Mouse (Mus musculus) E14TG2a.4 (cell line): Measurements from ENCODE around the gene 4933428M09Rik.

Experiments
- CTCF ChIP-seq: conservative IDR thresholded peaks from 2 replicates; pipeline ENCODE4 v1.5.1; 2014; ENCODE audit warnings: low read length
- NANOG ChIP-seq: IDR thresholded peaks from 2 replicates; pipeline ENCODE4 v1.6.1; 2014; ENCODE audit warnings: borderline replicate concordance, low read length, mixed read lengths

- TF ChIP-seq CTCF (no peak), NANOG (no peak)
These were observed 38.7 kb downstream of the 4933428M09Rik start for GRCm38 (mm10) chrX:139217776-139218175.
